Mouse (Mus musculus): ENCODE measurements around the gene Mipol1. TPM values are rescaled to one million over a fixed set of nuclear protein-coding genes. Genes with fewer than 3 reads are reported as not detected.

The Mipol1 gene
- polyA plus RNA-seq, 1 experiment from 2014 or later: 9.2 TPM

DNA sequence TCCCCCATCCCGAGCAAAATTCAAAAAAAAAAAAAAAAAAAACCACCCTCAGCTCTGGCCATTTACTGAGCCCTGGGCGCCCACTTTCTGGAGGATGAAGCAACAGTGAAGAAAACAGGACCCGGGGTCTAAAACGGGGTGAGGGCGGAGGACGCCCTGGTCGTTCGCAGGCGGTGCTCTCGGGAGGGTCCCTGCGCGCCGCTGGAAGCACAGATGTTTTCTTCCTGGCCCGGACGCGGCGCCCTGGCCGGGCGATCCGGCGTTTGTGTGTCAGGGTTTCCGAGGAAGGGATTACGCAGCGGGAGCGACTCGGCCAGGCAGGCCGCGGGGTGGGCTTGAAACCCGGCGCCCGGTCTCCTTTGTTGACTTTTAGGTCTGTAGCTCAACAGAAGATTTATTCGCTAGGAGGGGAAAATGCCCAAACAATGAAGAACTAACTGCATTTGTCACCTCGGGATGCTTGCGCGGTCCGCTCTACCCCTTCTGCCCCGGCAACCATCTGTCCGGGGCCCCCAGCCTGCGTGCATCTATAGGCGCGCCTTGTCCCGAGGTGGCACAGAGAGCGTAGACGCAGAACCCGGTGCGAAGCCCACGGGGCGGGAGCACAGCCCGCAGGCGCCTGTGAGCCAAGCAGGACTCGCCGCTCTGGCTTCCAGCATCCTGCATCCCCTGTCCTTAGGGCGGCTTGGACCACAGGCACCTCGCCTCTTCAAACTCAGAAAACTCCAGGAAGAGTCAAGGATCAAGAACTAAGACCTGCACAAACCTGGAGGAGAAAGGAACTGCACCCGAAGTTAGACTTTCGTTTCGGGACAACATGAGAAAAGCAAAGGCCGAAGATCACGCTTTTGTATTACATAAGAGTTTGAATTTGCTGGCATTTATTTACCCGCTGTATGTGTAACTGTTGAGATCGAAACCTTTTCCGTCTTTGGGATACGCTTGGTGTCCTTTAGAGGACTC lies 308.6 kb downstream of the Mipol1 start:
- H3K27ac ChIP-seq: no peak overlapping the region
- no peaks in the 10 kb centered on the region for H3K36me3 ChIP-seq
- H3K4me2 ChIP-seq (replicated peaks): peak overlapping the region; percentile 65
- H3K9ac ChIP-seq: 0 out of 2 replicates have a peak overlapping the region, but pooled peaks have one; percentile 43
- no peaks in the 10 kb centered on the region for H3K9me3 ChIP-seq
- under 1% methylated on average over 62 of the region's 63 CpGs for whole genome bisulfite sequencing
- H3K4me1 ChIP-seq: peaks cover 34% of the 10 kb centered on the region
- peak; percentile 38; the same call in 1 of the 2 replicates for ATAC-seq (ENCODE audit: low FRiP score, low read depth)
- peak overlapping the region; percentile 40 for H3K4me3 ChIP-seq
- peaks cover 88% of the 10 kb centered on the region for H3K27me3 ChIP-seq

DNA sequence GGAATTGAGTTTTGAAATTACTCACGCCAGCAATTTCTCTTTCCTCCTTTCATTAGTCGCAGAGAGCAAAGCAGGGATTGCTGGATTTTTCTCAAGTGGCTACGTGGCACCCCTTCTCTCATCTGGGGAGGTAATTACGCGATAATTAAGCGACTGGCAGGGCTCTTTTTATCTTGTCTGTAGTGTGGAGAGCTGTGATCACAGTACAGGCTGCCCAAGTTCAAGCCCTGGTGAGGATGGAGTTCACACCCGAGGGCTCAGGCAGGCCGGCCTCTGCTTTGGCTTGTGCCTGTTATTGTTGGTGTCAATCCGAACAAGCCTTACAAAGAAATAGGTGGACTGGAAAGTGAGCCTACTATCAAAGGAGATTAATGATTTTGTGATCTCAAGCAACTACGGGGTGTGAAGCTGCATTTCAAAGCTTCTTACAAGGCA lies 309.3 kb downstream of the Mipol1 start:
- Histone ChIP-seq H3K4me2 (replicated peaks) (peak overlapping the region; percentile 65; the same call in 1 of the 2 replicates), H3K4me3 (peak overlapping the region; percentile 40; the same call in 1 of the 2 replicates)

GRCm38 (mm10) chr12:57541118-57541517 lies 310.9 kb downstream of the Mipol1 start:
- H3K9ac ChIP-seq: no peak overlapping the region
- no peak overlapping the region for H3K4me2 ChIP-seq (replicated peaks)
- WGBS: 9% methylated on average over 6 of the region's 6 CpGs
- no peaks in the 10 kb centered on the region for H3K36me3 ChIP-seq
- H3K27me3 ChIP-seq: peaks cover 87% of the 10 kb centered on the region
- H3K4me1 ChIP-seq: peaks cover 32% of the 10 kb centered on the region
- no peak overlapping the region for H3K4me3 ChIP-seq
- ATAC-seq (ENCODE audit: low FRiP score, low read depth): no peak
- no peaks in the 10 kb centered on the region for H3K9me3 ChIP-seq
- H3K27ac ChIP-seq: no peak overlapping the region

More for the DNA sequence above, 309.3 kb downstream of the Mipol1 start:
- ATAC-seq (ENCODE audit: low FRiP score, low read depth): no peak
- Histone ChIP-seq H3K9me3 (no peaks in the 10 kb centered on the region), H3K27ac (no peak overlapping the region), H3K4me1 (peaks cover 32% of the 10 kb centered on the region), H3K36me3 (no peaks in the 10 kb centered on the region), H3K27me3 (peaks cover 88% of the 10 kb centered on the region), H3K9ac (no peak overlapping the region)
- WGBS: 1% methylated on average over 10 of the region's 10 CpGs

DNA sequence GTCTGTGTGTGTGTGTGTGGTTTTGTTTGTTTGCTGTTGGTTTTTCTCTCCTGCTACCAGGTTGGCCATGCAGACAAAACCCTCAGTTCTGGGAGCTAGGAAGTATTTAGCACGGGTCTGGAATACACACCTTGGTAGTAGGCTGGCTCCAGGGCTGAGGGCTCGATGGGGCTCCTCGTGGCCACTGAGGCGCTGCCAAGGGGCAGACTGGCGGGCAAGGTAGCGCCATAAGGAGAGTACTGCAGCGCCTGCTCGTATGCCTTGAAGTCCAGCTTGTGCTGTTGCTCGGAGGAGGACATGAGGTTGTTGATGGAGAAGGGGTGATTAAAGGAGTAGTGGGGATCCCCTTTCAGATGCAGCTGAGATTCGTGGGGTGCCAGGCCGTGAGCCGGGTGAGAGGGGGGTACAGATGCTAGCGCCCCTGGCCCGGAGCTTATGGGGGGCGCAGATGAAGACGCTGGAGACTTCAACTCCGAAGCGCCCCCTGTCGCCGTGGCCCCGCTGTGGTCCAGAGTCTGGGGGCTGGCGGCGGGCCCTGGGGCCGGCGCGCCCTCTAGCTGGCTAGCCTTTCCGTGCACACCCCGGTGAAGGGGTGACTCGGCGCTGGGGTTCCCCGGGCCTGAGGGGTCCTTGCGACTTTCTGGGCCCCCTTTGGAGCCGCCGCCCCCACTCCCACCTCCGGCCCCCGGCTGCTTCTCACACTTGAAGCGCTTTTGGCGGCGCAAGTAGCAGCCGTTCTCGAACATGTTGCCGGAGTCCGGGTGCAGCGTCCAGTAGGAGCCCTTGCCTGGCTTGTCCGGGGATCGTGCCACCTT lies 311.9 kb downstream of the Mipol1 start:
- peaks cover 37% of the 10 kb centered on the region for H3K4me1 ChIP-seq
- 2% methylated on average over 46 of the region's 46 CpGs for WGBS

DNA sequence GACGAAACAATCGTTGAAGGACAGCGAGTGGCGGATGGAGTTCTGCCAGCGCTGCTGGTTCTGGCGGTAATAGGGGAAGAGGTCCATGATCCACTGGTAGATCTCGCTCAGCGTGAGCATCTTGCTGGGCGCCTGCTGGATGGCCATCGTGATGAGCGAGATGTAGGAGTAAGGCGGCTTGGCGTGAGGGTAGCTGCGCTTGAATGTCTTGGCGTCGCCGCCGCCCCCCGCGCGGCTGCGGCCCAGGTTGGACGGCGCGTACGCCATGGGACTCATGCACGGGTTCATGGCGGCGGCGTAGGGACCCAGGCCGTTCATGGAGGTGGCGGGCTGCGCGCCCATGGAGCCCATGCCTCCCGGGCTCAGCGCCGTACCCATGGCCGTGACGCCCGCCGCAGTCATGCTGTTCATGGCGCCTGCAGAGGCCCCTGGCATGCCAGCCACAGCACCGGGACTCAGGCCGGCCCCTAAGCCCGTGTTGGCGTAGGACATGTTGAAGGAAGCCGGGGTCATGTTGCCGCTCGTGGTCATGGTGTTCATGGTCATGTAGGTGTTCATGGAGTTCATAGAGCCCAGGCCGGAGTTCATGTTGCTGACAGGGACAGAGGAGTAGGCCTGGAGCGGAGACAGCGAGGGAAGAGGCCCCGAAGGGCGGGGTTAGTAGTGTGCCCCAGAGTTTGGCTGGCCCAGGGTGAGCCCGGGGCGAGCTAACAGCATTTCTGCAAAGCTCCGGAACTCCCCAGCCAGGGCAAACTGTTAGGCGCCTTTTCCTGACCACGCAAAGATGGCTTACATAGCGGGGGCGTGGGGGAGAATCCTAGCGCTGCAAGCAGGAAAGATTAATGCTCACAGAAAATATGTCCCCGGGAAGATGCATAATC lies 312.8 kb downstream of the Mipol1 start:
- Histone ChIP-seq H3K4me2 (replicated peaks) (peak overlapping the region; percentile 44), H3K4me3 (peak overlapping the region; percentile 24), H3K9ac (no peak overlapping the region), H3K27me3 (peaks cover 92% of the 10 kb centered on the region), H3K36me3 (no peaks in the 10 kb centered on the region), H3K27ac (no peak overlapping the region), H3K9me3 (no peaks in the 10 kb centered on the region), H3K4me1 (peaks cover 37% of the 10 kb centered on the region)
- ATAC-seq (ENCODE audit: low FRiP score, low read depth): no peak
- WGBS: under 1% methylated on average over 63 of the region's 63 CpGs

More for the DNA sequence above, 311.9 kb downstream of the Mipol1 start:
- H3K9me3 ChIP-seq: no peaks in the 10 kb centered on the region
- H3K4me3 ChIP-seq: peak overlapping the region; percentile 24
- H3K36me3 ChIP-seq: no peaks in the 10 kb centered on the region
- H3K27ac ChIP-seq: no peak overlapping the region
- H3K9ac ChIP-seq: no peak overlapping the region
- H3K27me3 ChIP-seq: peaks cover 87% of the 10 kb centered on the region
- H3K4me2 ChIP-seq (replicated peaks): peak overlapping the region; percentile 44
- ATAC-seq (ENCODE audit: low FRiP score, low read depth): no peak

GRCm38 (mm10) chr12:57543627-57543991 lies 313.4 kb downstream of the Mipol1 start:
- WGBS: 3% methylated on average over 10 of the region's 10 CpGs
- H3K27me3 ChIP-seq: peaks cover 92% of the 10 kb centered on the region
- H3K4me1 ChIP-seq: peaks cover 33% of the 10 kb centered on the region
- no peak overlapping the region for H3K4me2 ChIP-seq (replicated peaks)
- no peak overlapping the region for H3K9ac ChIP-seq
- no peaks in the 10 kb centered on the region for H3K9me3 ChIP-seq
- H3K36me3 ChIP-seq: no peaks in the 10 kb centered on the region
- no peak overlapping the region for H3K27ac ChIP-seq
- no peak overlapping the region for H3K4me3 ChIP-seq
- no peak for ATAC-seq (ENCODE audit: low FRiP score, low read depth)

DNA sequence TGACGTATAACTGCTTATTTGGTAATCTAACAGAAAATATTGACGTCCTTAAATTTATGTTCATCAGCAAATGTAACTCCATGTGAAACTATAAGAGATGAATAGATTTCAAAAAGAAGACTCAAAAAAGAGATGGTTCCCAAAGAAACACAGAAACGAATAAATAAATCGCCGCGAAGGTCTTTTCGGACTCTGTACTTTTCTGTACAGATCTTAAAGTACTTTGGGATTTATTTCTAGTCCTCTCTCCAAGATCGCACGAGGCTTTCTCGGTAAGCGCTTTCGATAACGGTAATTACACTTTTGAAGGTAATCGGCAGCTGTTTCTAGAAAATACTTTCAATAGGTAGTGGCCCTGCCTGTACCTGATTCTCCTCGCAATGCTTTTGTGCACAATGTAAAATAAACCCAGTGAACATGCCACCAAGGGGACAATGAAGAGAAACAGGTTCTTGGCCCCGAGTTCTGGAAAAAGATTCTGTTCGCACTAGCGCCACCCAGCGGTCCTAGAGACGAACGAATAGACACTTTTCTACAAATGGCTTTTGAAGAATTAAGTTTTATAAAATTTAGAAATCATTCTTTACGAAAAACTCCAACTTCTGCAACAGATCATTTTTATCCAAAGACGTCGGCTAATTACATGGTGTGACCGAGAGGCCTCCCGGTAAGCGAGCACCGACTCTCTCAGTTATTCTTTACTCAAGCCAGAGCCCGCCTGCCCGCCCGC lies 314.6 kb downstream of the Mipol1 start:
- H3K4me1 ChIP-seq: peaks cover 28% of the 10 kb centered on the region
- WGBS: 1% methylated on average over 31 of the region's 31 CpGs
- H3K4me2 ChIP-seq (replicated peaks): peak overlapping the region; percentile 96
- peak overlapping the region; percentile 54 for H3K4me3 ChIP-seq
- H3K27me3 ChIP-seq: peaks cover 95% of the 10 kb centered on the region
- H3K9me3 ChIP-seq: no peaks in the 10 kb centered on the region
- no peak overlapping the region for H3K9ac ChIP-seq
- no peak overlapping the region for H3K27ac ChIP-seq
- no peak for ATAC-seq (ENCODE audit: low FRiP score, low read depth)
- no peaks in the 10 kb centered on the region for H3K36me3 ChIP-seq

GRCm38 (mm10) chr12:57545371-57546241 lies 315.4 kb downstream of the Mipol1 start:
- peaks cover 34% of the 10 kb centered on the region for H3K4me1 ChIP-seq
- H3K9me3 ChIP-seq: no peaks in the 10 kb centered on the region
- no peak overlapping the region for H3K27ac ChIP-seq
- ATAC-seq (ENCODE audit: low FRiP score, low read depth): peak; percentile 51; the same call in 1 of the 2 replicates
- peak overlapping the region; percentile 96 for H3K4me2 ChIP-seq (replicated peaks)
- H3K9ac ChIP-seq: peak overlapping the region; percentile 62
- H3K36me3 ChIP-seq: no peaks in the 10 kb centered on the region
- peak overlapping the region; percentile 54 for H3K4me3 ChIP-seq
- peaks cover 99% of the 10 kb centered on the region for H3K27me3 ChIP-seq
- under 1% methylated on average over 99 of the region's 106 CpGs for WGBS

All from limb, embryonic 13.5 days (tissue).